Mouse (Mus musculus): ENCODE measurements around the gene Tpd52l1. TPM values are rescaled to one million over a fixed set of nuclear protein-coding genes. Genes with fewer than 3 reads are reported as not detected.

The Tpd52l1 gene
- total RNA-seq (2023): not detected

GRCm38 (mm10) chr10:31445291-31446124 lies at the start of gene Tpd52l1:
Tpd52l1 (minus strand) TSS chr10:31445958.

DNA sequence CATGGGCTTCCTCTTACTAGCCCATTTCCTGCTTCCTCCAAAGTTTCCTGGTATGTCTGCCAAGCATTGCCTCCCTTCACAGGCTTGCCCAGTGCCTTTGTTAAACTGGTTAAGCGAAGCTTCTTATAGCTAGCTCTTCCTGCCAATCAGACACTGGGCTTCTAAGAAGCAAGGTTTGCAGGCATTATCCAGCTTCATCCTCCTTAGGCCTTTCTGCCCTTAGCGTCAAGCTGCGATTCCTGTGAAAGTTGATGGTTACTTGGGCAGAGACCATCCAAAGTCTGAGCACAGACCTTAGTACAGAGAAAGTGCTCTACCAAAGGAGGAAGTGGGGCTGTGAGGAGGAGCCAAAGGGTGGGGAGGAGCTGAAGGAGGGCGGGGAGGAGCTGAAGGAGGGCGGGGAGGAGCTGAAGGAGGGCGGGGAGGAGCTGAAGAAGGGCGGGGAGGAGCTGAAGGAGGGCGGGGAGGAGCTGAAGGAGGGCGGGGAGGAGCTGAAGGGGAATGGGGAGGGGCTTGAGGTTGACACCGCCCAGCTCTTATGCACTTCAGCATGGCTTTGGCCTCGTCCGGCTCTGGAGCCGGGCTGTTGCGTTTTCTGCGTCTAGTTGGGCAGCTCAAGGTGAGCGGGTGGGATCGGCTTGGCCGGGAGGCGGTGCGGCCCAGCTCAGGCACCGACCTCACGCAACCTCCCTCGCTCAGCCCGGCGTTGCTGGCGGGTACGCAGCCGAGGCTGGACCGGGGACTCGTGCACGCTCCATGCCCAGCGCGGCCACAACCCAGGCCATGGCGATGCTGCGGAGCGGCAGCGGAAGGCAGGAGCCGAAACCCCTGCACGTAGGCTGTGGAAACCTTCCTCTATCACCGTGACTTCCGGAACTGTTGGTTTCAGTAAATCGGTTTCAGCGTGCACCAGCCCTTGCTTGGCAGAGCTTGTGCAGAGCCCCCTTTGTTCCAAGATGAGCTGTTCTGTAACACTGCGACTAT lies 132.6 kb downstream of the Tpd52l1 start, which contains the start of gene Hddc2:
TSS of gene Hddc2 (plus strand) at position 519 of the 984 bp plus-strand sequence.

Other genes starting within 250 kb of the Tpd52l1 start
- 1 to 10 TPM; 4.6 to 5.8 TPM for gene Hddc2, start 132.6 kb downstream of the Tpd52l1 start, total RNA-seq (2023)
- gene Rnf217, start 163.2 kb upstream of the Tpd52l1 start, total RNA-seq (2023): 1 to 10 TPM; 1.7 to 2.6 TPM

Measured in neutrophil, adult 59 days (primary cell).